Mouse (Mus musculus) megakaryocyte, embryonic 14.5 days (primary cell): ENCODE data around the gene Fscb.

Experiments
- FLI1 ChIP-seq: IDR thresholded peaks from 2 replicates; pipeline ENCODE4 v1.6.1; 2012; ENCODE audit warnings: low read length, inconsistent platforms, mixed read lengths
- GATA1 ChIP-seq: IDR thresholded peaks from 3 replicates; pipeline ENCODE4 v1.6.1; 2012; ENCODE audit warnings: mixed read lengths, low read length, inconsistent platforms, borderline replicate concordance

DNA sequence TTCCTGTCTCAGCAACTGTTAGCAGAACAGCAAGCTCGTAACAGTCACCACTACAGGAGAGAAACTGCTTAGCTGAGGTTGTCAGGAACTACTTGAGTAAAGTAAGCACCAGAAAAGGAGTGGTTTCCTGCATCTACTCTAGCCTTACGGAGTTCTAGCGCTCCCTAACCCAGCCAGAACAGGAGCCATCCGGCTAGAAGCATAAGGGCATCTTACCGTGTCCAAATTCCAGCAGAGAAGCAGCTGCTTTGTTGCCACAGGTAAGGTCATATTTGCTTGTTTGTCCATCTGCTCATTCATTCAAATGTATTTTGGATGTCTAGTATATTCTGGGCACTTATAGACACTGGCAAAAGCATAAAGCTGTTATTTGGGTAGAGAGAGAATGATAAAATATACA lies 23.2 kb upstream of the Fscb start:
- TF ChIP-seq GATA1 = no peak
- no peak for TF ChIP-seq FLI1
